Mouse (Mus musculus): ENCODE measurements at regions not wholly inside any gene's neighbourhood (a gene's known extent, or its start where the extent isn't known, plus 50 kb on each side); places are given as distances from the start of the nearest gene placed in this dataset.

GRCm38 (mm10) chr15:90335506-90335905 lies 111.4 kb downstream of the Alg10b start:
- no peak for TF ChIP-seq CTCF (IDR thresholded peaks at IDR 0.05; ENCODE audit: extremely low read depth, insufficient read depth, insufficient read length, insufficient replicate concordance)
- TF ChIP-seq POLR2A (IDR thresholded peaks at IDR 0.05; ENCODE audit: low read depth, low read length): no peak

Measured in spleen, adult 2 months (tissue).